Mouse (Mus musculus) cortical plate, adult 2 months (tissue): ENCODE measurements around the gene Tsc22d3. TPM values are rescaled to one million over a fixed set of nuclear protein-coding genes. Genes with fewer than 3 reads are reported as not detected.
A peak's percentile ranks its signal among the peaks of the same experiment; 100 is the strongest.

ENCODE experiments used
- H3K27ac ChIP-seq: fragments of 200-500 bp; 2 replicates; pipeline ENCODE4 v1.5.1; 2012; ENCODE audit warnings: low read length, control low read depth, inconsistent platforms; ENCODE audit not compliant: insufficient read depth
- H3K4me1 ChIP-seq: fragments of 200-500 bp; 2 replicates; pipeline ENCODE4 v1.6.1; 2011; ENCODE audit warnings: low read length; ENCODE audit not compliant: control insufficient read depth, insufficient read depth
- H3K4me3 ChIP-seq: fragments of 200-500 bp; 2 replicates; pipeline ENCODE4 v1.5.1; 2011; ENCODE audit warnings: mild to moderate bottlenecking, low read length, control low read depth; ENCODE audit not compliant: insufficient read depth
- CTCF ChIP-seq: fragments of 200-500 bp; IDR thresholded peaks from 2 replicates; pipeline ENCODE4 v1.5.1; 2011; ENCODE audit warnings: mild to moderate bottlenecking, control low read depth, low read length; ENCODE audit not compliant: insufficient read depth; ENCODE audit errors: extremely low read depth
- POLR2A ChIP-seq: fragments of 200-500 bp; IDR thresholded peaks from 2 replicates; pipeline ENCODE4 v1.6.1; 2011; ENCODE audit warnings: mild to moderate bottlenecking, low read length, control low read depth; ENCODE audit not compliant: insufficient read depth; ENCODE audit errors: extremely low read depth
- polyA plus RNA-seq: library from polyadenylated mRNA; depleted of rRNA; stranded (reverse); fragments of >200 nt; gene quantifications from 2 replicates; pipeline ENCODE4 v1.2.3, GENCODE M21; 2012; rRNA removed

Gene Tsc22d3
- 115 and 119 TPM in 2 replicates for polyA plus RNA-seq

DNA sequence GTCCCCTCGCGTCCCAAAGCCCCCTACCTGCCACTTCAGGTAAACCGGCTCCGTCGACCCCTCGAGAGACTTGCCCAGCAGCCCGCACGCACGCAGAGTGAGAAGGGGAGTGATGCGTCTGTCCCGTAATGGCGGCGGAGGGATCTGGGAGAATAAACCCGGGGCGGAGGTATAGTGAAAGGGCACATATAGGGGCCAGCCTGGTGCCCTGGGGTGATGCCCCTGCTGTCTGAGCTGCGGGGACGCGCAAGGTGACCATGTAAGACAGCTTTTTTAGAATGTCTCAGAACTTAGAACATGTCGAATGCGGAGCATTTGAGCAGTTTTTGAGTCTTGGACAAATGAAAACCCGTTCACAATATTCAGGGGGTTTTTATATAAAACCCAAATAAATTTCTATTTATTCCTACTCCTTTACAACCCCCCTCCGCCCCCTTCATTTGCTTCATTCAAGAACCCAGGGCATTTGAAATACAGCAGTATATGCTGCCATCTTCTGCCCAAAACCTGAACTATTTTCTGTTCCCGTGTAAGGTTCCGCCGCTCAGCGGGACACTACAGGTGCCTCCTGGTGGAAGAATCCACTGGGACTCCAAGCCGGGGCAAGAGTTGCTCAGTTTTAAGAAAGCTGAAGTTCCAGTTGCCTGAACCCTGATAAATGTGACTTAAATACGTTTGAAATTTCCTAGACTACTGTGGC, at the start of gene Tsc22d3:
Gene Tsc22d3 (minus strand): TSS at position 250 of the 700 bp plus-strand sequence.
- TF ChIP-seq POLR2A (no peak), CTCF (peak; percentile 44)
- no peaks in the 10 kb centered on the region for H3K4me1 ChIP-seq
- no peak within 1 kb of the TSS for H3K27ac ChIP-seq
- H3K4me3 ChIP-seq, result peak within 1 kb of the TSS; percentile 6; the same call in 1 of the 2 replicates

DNA sequence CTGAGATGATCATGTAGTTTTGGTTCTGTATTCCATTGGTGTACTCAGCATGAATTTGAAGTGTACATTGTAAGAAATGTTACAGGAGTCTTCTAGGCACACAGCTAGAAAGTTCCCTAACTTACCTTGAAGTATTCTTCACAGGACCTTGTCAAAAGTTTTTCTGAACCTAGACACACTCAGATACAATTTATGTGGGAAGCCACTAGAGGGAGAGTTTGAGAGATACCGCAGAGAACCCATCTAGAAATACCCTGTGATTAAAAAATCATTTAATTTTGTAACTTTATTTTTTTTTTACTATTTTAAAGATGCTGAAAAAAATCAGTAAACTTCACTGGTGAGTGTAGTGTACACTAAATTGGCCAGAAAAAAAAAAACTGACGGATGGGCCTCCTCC, 39.1 kb upstream of the Tsc22d3 start:
- Histone ChIP-seq H3K4me1 (no peaks in the 10 kb centered on the region), H3K4me3 (no peak overlapping the region), H3K27ac (no peak overlapping the region)
- no peak for TF ChIP-seq CTCF
- TF ChIP-seq POLR2A, result no peak

DNA sequence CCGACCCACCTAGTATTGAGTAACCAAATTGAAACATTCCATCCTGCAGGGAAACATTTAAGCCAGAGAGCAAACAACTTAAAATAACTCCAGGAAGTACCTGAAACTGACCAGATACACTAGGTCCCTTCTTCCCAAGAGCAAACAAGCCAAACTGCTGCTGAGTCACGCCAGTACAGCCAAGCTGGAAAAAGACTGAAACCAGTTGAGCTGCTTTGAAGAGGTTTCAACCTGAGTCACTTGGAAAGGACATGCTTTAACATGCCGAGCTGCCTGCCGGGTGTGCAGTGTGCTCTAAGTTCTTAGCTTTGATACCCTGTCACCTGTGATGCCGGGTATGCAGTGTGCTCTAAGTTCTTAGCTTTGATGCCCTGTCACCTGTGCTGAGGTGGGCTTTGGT, 37.6 kb upstream of the Tsc22d3 start:
- Histone ChIP-seq H3K4me3 (no peak overlapping the region), H3K4me1 (no peaks in the 10 kb centered on the region), H3K27ac (no peak overlapping the region)
- TF ChIP-seq POLR2A (no peak), CTCF (no peak)

DNA sequence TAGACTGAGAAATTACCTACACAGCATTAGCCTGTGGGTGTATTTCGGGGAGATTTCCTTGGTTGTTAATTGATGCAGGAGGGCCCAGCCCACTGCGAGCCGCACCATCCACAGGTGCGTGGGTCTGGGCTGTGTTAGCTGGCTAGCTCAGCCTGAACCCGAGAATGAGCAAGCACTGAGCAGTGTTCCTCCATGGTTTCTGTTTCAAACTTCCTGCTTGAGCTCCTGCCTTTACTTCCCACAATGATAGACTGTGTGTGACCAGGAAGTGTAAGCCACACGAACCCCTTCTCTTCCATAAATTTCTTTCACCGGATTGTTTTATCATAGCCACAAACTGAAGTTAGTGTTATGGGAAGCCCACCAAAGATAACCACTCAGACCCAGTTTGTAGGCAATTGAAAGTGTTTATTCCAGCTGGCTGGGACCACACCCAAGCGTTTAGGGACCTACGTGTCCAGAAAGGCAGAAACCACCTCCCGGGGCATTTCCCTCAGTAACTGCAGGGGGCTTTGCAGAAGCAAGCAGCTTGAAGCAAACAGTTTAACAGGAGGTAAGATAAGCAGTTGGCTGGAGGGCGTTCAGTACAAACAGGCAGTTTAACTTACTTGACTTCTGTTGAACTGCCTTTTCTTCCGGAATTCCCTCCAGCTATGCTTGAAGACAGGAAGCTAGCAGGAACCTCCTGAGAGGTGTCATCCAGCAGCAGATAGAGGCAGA, 24.6 kb upstream of the Tsc22d3 start:
- Histone ChIP-seq H3K4me1 (no peaks in the 10 kb centered on the region), H3K27ac (no peak overlapping the region), H3K4me3 (no peak overlapping the region)
- no peak for TF ChIP-seq CTCF
- no peak for TF ChIP-seq POLR2A

DNA sequence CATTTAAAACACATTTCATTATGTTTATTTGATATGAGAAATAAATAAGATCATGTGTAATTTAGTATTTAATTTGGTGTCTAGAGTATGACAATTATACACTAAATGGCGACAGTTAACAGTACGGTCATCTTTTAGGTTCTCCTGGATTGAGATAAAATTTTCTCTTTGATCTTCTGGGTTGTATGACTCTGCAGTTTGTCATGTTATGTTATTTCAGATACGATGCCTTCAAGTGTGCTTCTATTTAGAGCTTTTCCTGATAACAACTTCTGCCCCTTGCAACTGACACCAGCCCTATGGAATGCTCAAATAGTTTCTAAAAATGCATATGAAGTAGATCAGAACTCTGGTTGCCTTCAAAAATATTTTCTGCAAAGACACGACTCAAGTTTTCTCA, 9.5 kb upstream of the Tsc22d3 start:
- H3K4me3 ChIP-seq, result no peak overlapping the region
- no peak for TF ChIP-seq CTCF
- TF ChIP-seq POLR2A, result no peak
- H3K27ac ChIP-seq, result no peak overlapping the region
- no peaks in the 10 kb centered on the region for H3K4me1 ChIP-seq

DNA sequence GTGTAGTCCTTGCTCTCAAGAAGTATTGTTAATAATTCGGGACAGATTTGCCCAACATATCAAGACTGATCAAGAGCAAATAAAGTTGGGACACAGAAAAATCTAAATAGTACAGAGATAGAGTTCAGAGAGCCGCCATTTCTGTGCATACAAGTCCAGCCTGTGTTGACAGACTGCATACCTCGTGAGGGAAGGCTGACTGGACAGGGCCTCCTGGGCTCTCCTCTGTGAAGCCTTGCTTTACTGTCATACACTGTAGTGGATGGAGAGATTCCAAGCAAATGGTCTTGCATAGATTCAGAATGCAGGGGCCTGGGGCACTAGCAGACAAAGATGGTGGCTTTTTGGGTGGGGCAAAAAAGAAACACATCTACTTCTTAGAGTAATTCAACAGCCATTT, 1.4 kb upstream of the Tsc22d3 start:
- H3K4me1 ChIP-seq, result no peaks in the 10 kb centered on the region
- no peak overlapping the region for H3K27ac ChIP-seq
- H3K4me3 ChIP-seq, result no peak overlapping the region
- TF ChIP-seq POLR2A (no peak), CTCF (no peak)

DNA sequence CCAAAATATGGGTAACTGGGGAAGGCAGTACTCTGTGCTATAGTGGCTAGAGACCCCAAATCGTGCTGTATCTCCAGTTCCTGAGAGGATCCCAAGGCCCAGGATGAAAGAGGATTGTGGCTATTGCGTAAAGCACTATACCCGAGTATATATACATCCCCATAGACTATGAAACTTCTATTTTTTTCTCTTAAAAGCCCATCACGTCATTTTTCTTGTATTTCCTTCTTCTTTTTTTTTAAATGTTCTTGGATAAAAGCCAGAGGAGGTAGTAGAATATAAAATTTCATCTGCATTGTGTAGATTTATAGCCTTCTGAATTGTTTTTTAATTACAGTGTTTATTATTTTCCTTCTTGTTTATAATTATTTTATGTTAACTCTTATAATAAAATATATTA, 852 bp upstream of the Tsc22d3 start:
- H3K4me1 ChIP-seq, result no peaks in the 10 kb centered on the region
- H3K4me3 ChIP-seq, result no peak overlapping the region
- TF ChIP-seq POLR2A (no peak), CTCF (no peak)
- no peak overlapping the region for H3K27ac ChIP-seq

DNA sequence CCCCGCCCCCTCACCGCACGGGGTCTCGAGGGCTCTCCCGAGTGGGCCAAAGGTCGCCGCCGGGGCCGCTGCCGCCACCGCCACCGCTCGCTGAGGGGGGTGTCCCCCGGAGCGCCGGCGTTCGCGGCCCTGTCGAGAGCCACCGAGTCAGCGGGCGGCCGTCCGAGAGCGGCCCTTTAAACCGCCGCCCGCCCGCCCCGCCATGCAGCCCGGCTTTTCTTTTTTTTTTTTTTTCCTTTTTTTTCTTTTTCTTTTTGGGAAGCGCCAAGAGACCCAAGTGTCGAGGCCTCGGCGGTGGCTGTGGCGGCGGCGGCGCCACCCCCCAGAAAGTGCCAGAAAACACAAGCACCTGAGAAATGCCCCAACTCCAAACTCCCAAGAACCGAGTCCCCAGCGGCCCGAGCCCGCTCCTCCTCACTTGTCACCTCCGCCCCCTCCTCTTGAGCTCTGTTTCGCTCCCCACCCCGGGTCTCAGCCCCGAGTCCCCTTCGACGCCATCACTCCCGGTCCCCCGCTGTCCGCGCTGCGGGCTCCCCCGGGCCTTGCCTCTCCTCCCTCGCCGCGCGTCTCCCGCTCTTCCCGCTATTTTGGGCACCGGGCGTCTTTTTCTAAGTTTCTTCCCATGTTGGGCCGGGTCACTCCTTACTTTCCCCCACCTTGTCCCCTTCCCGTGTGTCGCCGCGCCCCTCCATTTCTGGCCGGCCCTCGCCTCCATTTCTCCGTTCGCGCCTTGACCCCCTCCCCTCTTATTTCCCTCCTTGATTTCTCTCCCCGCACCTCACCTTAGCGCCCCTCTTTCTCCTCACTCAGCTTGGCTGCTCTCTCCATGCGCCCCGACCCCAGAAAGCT, 674 bp downstream of the Tsc22d3 start:
- H3K27ac ChIP-seq, result no peak overlapping the region
- TF ChIP-seq CTCF (no peak), POLR2A (no peak)
- no peaks in the 10 kb centered on the region for H3K4me1 ChIP-seq
- peak overlapping the region; percentile 12; the same call in 1 of the 2 replicates for H3K4me3 ChIP-seq

DNA sequence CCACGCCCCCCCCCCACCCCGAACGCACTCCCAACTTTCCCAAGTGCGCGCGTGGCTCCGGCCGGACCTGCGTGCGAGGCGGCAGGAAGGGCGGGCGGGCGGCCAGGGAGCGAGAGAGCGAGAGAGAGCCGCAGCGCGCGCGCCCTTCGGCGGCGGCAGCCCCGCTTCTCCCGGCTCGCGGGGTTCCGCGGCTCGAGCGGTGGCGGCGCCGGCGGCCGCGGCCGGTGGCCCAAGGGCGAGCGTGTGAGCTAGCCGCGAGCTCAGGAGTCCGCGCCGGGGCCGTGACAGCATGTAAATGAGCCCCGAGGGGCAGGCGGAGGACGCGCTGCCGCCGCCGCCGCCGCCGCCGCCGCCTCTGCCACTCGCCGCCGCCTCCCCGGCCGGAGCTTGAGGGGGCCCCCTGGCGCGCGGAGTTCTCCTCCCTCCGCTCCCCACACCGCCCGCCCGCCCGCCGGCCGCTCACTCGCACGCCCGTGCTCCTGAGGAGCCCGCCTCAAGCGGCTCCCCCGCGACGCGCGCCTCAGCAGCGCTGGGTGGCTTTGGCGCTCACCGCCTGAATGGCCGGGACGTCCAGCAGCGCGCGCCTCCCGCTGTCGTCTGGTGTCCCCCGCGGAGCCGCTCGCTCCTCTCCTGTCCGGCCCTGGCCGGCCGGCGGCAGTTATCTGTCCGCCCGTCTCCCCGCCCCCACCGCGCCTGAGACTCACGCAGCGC, 1.5 kb downstream of the Tsc22d3 start:
- Histone ChIP-seq H3K27ac (no peak overlapping the region), H3K4me3 (0 out of 2 replicates have a peak overlapping the region, but pooled peaks have one; percentile 12), H3K4me1 (no peaks in the 10 kb centered on the region)
- TF ChIP-seq CTCF, result no peak
- TF ChIP-seq POLR2A, result no peak
